Mouse (Mus musculus): ENCODE measurements around the gene Rflnb.

DNA sequence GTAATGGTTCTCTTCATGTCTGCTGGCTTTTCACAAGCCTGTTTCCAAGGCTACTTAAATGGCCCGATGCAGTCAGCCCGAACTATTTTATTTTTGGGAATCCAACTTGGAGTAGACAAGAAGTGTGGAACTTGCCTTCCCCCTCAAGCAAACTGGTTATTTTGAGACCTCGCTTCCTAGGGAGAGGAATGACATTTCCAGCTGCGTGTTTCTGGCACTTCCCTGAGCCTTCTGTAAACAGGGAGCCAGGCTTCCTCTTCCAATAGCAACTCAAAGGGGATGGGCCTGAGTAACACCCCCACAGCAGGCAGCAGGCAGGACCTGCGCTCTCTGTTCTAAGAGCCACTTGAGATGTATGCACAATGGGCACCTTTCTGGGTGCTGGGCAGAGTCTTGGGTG is 15.3 kb upstream of the Rflnb start:
- no peak for TF ChIP-seq CTCF (IDR thresholded peaks at IDR 0.05; ENCODE audit: extremely low read depth, insufficient read length, insufficient replicate concordance, low read depth, low read length)
- TF ChIP-seq POLR2A (IDR thresholded peaks at IDR 0.05; ENCODE audit: low read depth, low read length) = no peak

Data from small intestine, adult 2 months (tissue).